Mouse (Mus musculus) mammary gland, adult 2 months (tissue): ENCODE results near the gene Col26a1. TPM values are rescaled to one million over a fixed set of nuclear protein-coding genes. Genes with fewer than 3 reads are reported as not detected.

ENCODE experiments used
- polyA plus RNA-seq: library from polyadenylated mRNA; depleted of rRNA; stranded (reverse); fragments of >200 nt; gene quantifications from 2 replicates; pipeline ENCODE4 v1.2.3, GENCODE M21; 2012; ENCODE audit warnings: low replicate concordance; rRNA removed

The Col26a1 gene
- polyA plus RNA-seq, result 1.4 and 1.6 TPM in 2 replicates

DNA sequence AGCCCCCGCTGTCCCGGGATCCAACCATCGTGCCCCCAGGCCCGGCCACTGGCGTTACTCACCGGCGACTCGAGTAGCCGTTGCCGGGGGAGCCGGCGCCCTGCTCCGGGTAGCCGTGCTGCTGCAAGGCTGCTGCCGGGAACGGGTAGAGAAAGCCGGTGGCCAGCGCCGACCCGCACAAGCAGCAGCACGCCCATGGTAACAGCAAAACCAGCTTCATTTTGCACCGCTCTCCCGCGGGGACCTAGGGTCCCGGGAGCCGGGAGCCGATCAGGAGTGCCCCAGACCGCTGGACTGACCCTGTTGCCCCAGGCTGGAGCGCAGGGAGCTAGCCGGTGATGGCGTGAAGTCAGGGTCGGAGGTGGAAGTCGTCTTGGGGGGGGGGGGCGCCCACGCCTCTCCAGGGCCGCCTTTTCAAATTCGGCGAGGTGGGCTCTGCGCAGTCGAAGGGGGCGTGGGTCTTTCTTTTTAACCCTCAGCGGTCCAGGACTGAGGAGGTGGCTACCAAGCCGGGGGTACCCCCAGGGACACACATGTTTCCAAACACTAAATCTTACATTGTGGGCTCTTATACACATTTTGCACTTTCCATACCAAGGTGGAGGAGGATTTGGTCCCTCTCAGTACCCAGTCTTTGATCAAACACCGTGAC is at the start of gene Col26a1:
TSS of gene Col26a1 (minus strand) at position 422 of the 652 bp plus-strand sequence.

GRCm38 (mm10) chr5:136907991-136908857 is 25.2 kb upstream of the Col26a1 start, which contains the start of gene Ift22:
Gene Ift22, plus strand, starts transcription at chr5:136908150.

GRCm38 (mm10) chr5:136692784-136693183 is 190.2 kb downstream of the Col26a1 start, which contains the start of gene Myl10:
Gene Myl10, plus strand, starts transcription at chr5:136693146.

Other genes with a start within 250 kb of the Col26a1 start
- gene Myl10, start 190.1 kb downstream of the Col26a1 start, polyA plus RNA-seq, result 0.20 TPM in 1 of 2 replicates, not detected in the other
- 8.6 and 14.3 TPM in 2 replicates for gene Ift22, start 24.9 kb upstream of the Col26a1 start, polyA plus RNA-seq
- gene Fis1, start 70.1 kb upstream of the Col26a1 start, polyA plus RNA-seq, result 140 and 194 TPM in 2 replicates
- 23.5 and 26.0 TPM in 2 replicates for gene Cldn15, start 83.4 kb upstream of the Col26a1 start, polyA plus RNA-seq
- gene Plod3, start 103.8 kb upstream of the Col26a1 start, polyA plus RNA-seq, result 72.8 and 79.7 TPM in 2 replicates
- gene Znhit1, start 104.8 kb upstream of the Col26a1 start, polyA plus RNA-seq, result 80.0 and 135 TPM in 2 replicates
- gene Vgf, start 143.2 kb upstream of the Col26a1 start, polyA plus RNA-seq, result not detected in 2 replicates
- 48.3 and 50.1 TPM in 2 replicates for gene Ap1s1, start 162.9 kb upstream of the Col26a1 start, polyA plus RNA-seq
- 3.0 and 4.1 TPM in 2 replicates for gene Serpine1, start 189.1 kb upstream of the Col26a1 start, polyA plus RNA-seq
- gene Trim56, start 233.0 kb upstream of the Col26a1 start, polyA plus RNA-seq, result 8.4 and 26.4 TPM in 2 replicates